Mouse (Mus musculus) splenic B cell, adult 2 months (primary cell): ENCODE results near the gene Parvb.

Experiments
- DNase-seq: peaks from one replicate; pipeline ENCODE4 v3.0.0-alpha.2; 2011; ENCODE audit warnings: low read depth, low spot score
- H3K27me3 ChIP-seq: 2 replicates; pipeline ENCODE4 v1.6.1; 2012; ENCODE audit warnings: mild to moderate bottlenecking, low read length, moderate library complexity, mixed read lengths; ENCODE audit not compliant: control insufficient read depth, poor library complexity, insufficient read depth, severe bottlenecking
- H3K36me3 ChIP-seq: 2 replicates; pipeline ENCODE4 v1.6.1; 2012; ENCODE audit warnings: mild to moderate bottlenecking, low read length, moderate library complexity, mixed read lengths; ENCODE audit not compliant: control insufficient read depth, poor library complexity, insufficient read depth, severe bottlenecking

The Parvb gene

DNA sequence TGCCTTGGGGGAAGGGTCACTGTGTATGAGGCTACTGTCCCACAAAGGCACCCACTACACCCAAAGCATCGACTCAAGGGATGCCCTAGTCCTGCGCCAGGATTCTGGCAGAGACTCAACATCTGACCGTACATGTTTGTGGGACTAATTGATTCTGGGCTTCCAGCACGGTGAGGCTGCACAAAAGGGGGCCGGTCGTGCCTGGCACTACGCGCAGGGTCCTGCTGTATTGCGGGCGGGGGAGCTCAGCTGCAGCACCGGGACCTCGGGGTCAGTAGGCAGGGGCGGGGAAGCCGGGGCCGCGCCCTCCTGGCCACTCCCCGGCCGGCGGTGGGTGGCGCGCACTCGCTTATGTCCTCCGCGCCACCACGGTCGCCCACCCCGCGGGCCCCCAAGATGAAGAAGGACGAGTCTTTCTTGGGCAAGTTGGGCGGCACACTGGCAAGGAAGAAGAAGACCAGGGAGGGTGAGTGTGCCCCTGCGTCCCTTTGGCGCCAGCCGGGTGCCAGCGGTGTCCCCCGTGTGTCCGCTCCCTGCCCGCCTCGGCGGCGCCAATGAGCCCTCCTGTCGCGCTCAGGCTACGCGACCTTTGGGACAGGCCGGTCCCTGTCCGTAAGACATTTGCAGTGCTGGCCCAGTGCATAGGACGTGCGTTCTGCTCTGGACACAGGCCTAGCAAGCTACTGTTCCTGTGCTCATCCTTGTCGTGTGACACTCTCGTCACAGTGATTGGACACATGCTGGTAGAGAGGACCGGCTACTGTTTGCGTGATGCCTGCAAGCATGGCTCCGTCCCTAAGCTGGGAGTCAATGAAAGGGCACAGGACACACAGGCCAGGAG lies at the start of gene Parvb:
Gene Parvb, plus strand, starts transcription at position 323 of the 841 bp plus-strand sequence.
- no peak for DNase-seq
- Histone ChIP-seq H3K27me3 (peaks cover 1% of the 10 kb centered on the region; the same call in 1 of the 2 replicates), H3K36me3 (no peaks in the 10 kb centered on the region)

DNA sequence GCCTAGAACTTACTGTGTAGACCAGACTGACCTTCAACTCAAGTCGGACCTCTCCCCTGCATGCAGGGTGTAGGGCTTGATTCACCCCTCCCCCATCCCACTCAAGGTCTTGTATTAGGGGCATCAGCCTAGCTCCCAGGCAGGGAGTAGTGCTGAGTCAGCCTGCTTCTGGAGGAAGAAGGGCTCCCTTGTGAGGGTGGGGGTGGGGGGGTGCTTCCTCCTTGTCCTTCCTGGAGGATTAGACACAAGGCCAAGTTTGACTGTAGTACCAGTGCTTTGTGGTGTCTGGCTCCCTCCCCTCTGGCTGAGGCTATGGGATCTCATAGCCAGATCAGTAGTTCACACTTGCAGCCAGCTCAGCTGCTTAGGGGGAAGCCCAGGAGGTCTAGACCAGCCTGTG lies 47.9 kb upstream of the Parvb start:
- Histone ChIP-seq H3K36me3 (no peaks in the 10 kb centered on the region), H3K27me3 (no peaks in the 10 kb centered on the region)
- no peak for DNase-seq

DNA sequence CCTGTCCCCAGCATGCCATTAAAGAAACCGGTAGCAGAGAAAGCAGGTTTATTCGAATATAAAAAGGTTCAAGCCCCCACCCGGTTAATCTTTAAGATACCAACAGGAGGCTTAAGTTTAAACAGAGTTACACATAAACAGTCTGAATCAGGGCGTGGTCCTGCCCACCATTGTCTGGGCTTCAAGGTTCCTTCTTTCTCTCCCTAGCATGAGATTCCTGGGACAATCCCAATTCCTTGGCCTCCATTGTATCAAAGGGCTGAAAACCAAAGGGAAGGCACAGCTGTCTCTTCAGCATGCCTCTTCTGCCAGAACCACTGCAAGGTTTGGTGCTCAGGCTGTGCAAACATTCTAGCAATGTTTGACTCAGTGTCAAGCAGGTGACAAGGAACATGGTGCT lies 45.6 kb upstream of the Parvb start:
- no peak for DNase-seq
- Histone ChIP-seq H3K36me3 (no peaks in the 10 kb centered on the region), H3K27me3 (no peaks in the 10 kb centered on the region)

DNA sequence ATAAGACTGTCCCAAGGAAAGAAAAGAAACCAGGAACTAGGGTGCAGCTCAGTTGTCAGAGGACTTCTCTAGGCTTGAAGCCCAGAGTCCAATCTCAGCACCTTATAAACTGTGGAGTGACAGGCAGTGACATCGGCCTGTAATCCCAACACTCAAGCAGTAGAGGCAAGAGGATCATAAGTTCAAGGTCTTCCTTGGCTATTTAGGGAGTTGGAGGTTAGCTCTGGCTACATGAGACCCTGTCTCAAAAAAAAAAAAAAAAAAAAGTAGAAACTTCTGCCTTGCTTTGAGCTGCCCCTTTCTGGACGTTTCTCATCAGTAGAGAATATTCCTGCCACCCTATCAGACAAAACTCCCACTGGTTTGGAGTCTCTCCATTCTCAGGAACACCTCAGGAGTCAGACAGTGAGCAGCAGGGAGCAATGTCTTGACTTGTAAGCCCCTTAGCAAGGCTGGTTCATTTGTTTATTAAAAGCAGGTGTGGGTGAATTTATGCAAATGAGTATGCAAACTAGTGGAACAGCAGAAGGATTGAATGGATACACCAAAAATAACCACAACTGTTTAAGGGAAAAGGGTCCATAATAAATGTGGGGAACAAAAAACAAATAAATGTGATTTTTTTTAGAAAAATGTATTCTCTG lies 42.8 kb upstream of the Parvb start:
- Histone ChIP-seq H3K27me3 (no peaks in the 10 kb centered on the region), H3K36me3 (no peaks in the 10 kb centered on the region)
- no peak for DNase-seq

DNA sequence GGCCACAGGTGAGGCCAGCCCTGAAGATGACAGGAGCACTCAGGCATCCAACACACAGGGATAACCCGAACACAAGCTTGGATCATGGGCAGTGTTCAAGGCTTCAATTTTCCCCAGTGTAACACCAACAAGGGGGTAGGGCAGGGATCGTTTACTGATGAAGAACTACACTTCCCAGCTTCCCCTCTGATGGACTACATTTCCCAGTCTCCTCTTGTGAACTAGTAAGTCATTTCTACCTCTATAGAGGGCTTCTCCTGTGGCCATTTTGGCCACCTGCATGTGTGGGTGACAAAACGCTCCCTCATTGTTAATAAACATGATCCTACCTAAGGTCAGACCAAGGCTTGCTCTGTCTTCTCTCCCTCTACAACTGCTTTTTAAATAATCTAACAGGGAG lies 42.0 kb upstream of the Parvb start:
- DNase-seq: peak; percentile 36
- H3K36me3 ChIP-seq: no peaks in the 10 kb centered on the region
- no peaks in the 10 kb centered on the region for H3K27me3 ChIP-seq

DNA sequence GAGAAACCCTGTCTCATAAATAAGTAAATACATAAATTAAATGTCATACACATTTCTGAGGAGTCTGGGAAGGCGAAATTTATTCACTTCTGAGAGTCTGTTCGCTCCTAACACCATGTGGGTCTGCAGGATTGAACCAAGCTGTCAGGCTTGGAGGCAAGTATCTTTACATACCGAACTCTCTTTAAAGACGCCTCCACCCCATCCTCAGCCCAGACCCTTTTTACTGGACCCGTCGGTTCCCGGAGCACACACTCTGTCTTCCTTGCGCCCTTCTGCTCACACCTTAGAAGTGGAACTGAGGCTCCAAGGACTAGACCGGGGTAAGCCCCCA lies 40.2 kb upstream of the Parvb start:
- Histone ChIP-seq H3K36me3 (no peaks in the 10 kb centered on the region), H3K27me3 (no peaks in the 10 kb centered on the region)
- no peak for DNase-seq

DNA sequence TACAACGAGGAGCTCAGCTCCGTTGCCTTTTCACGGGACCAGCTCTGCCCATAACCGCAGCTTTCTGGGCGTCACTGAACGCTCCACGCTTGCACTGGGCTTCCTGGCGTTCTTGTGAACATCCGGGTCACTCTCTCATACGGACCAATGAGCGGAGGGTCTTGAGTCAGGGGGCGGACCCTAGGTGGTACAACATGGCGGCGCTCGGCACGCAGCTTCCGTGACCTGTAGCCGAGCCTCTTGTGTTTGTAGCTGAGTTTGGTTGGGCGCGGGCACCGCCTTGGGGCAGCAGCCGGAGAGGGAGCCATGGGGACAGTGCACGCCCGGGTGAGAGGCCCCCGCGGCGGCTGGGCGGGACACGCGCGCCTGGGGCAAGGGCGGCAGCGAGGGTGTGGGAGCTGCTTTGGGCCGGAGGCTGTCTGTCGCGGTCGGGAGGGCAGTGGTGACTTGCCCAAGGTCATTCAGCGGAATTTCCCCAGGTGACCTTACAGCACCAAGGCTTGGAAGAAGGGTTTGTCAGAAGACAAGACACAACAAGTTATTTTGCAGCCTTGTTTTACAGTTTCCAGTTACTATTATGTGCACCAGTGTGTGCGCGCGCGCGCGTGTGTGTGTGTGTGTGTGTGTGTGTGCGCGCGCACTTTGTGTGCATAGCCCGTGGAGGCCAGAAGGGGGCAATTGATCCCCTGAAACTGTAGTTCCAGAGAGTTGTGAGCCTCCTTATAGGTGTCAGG lies 39.6 kb upstream of the Parvb start, which contains the start of gene Samm50:
Gene Samm50, plus strand, starts transcription at position 184 of the 734 bp plus-strand sequence.
- peaks cover 2% of the 10 kb centered on the region for H3K36me3 ChIP-seq
- peak; percentile 95 for DNase-seq
- H3K27me3 ChIP-seq: no peaks in the 10 kb centered on the region

DNA sequence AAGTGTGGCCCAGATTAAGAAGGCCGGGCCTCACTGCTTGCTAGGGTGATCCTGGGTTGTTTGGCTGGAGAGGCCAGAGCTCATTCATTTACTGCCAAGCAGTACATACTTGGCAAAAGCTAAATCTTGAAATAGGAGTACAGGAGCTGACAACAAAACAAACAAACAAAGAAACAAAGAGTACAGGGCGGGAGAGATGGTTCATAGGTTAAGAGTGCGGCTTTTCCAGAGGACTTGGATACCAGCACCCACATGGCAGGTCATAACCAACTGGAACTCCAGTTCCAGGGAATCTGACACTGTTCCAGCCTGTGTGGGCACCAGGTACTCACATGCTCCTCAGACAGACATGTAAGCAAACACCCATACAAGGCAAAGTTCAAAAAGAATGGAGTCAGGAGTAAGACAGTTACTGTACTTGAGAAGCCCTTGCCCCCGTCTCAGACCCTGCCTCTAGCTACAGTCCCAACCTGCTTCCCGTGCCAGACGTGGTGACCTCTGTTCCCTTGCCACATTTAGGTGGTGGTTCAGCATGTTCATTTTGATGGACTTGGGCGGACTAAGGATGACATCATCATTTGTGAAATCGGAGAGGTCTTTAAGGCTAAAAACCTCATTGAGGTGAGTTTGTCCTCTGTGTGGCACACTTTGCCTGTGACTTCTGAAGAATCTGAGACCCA lies 35.2 kb upstream of the Parvb start:
- no peak for DNase-seq
- Histone ChIP-seq H3K27me3 (no peaks in the 10 kb centered on the region), H3K36me3 (peaks cover 7% of the 10 kb centered on the region)

DNA sequence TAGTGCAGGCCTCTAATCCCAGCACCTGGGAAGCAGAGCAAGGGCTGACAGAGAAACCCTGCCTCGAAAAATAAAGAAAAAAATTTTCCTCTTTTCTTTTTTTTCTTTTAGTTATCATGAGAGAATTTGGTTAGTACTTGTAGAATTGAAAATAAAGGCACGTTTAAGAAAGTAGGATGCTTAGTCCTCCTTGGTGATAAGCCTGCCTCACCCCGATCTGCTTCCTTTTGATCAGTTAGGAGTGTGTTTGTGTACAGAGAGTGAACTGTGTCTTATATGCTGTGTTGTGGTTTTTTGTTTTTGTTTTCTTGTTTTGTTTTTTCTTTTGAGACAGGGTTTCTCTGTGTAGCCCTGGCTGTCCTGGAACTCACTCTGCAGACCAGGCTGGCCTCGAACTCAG lies 24.5 kb upstream of the Parvb start:
- no peaks in the 10 kb centered on the region for H3K27me3 ChIP-seq
- H3K36me3 ChIP-seq: peaks cover 4% of the 10 kb centered on the region
- DNase-seq: no peak

DNA sequence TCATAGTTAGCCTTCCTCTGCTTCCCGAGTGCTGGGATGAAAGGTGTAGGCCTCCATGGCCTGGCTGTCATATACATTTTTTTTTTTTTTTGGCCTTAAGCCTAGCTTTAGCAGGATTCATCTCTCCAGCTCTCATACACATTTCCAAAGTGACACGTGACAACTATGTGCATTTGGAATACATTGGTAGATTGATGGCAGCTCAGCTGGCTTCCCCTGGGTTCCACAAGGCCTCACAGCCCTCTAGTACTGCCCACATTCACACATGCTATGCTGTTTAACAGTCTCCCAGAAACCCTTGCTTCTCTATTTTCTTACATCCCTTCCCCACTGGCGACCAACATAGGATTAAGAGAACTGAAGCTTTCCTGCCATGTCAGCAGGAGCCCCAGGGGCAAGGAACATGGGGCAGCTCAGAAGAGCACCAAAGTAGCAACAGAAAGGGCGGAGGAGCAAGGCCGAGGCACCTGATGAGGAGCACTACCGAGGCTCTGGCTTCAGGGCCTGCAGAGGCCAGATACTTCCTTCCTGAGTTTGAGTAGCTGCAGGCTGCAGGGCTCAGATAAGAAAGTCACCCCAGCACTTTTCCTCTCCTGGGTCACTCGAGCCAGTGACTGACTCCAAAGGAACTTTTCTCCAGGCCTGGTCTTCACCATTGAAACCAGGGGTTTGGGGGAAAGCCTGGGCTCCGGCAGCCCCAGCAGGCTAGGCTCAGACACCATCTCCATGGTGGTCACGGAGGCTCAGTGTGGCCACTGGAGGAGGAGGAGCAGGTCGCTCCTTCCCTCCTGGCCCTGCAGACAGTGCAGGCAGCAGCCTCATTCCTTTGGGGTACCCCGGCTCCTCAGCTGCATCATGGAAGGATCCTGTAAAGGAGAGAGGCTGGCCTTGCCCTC lies 22.1 kb upstream of the Parvb start:
- DNase-seq: no peak
- no peaks in the 10 kb centered on the region for H3K27me3 ChIP-seq
- peaks cover 4% of the 10 kb centered on the region for H3K36me3 ChIP-seq

DNA sequence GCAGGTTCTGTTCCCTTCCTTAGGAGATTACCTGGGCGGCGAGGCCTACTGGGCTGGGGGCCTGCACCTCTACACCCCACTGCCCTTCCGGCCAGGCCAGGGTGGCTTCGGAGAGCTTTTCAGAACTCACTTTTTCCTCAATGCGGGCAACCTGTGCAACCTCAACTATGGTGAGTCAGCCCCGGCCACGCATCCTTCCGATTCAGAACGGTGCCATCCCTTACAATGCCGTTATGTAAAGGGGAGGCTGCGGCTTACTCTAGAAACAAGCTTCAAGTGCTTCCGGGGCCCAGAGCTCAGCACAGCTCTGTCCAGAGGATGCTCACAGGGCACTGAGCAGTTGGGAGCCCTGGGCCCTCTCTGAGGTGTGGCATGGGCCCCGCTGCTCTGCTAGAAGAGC lies 21.4 kb upstream of the Parvb start:
- DNase-seq: no peak
- peaks cover 2% of the 10 kb centered on the region; the same call in 1 of the 2 replicates for H3K36me3 ChIP-seq
- no peaks in the 10 kb centered on the region for H3K27me3 ChIP-seq

DNA sequence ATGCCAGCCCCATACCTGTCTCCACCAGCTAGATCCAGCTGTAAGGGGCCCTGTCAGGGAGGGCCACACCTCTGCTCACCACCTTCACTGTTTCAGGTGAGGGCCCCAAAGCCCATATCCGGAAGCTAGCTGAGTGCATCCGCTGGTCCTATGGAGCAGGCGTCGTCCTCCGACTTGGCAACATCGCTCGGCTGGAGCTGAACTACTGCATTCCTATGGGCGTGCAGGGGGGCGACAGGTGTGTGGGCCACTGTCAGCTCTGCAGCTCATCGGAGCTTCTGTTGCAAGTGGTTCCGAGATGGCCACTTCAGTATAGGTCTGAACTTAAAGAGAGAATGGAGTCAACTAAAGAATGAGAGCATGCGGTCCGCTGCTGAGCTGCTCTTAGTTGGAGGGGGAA lies 20.9 kb upstream of the Parvb start:
- Histone ChIP-seq H3K36me3 (peaks cover 2% of the 10 kb centered on the region; the same call in 1 of the 2 replicates), H3K27me3 (no peaks in the 10 kb centered on the region)
- no peak for DNase-seq

DNA sequence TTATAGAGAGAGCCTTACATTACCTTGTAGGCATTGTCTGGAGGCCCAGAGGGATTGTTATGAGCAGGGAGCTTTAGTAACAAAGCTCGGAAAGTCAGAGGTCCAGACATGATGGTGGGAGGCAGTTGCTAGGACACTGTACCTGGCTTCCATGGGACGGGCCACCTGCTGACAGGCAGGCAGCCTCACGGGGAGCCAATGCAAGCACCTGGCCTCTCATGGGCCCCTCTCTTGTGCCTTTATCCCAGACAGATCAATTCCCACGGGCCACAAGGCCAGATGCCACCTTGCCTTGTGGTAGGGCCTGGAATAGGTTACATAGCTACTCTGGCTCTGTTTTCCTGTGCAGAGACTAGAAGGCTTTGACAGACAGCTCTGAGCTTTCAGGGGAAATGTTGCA lies 20.3 kb upstream of the Parvb start:
- Histone ChIP-seq H3K27me3 (no peaks in the 10 kb centered on the region), H3K36me3 (peaks cover 2% of the 10 kb centered on the region; the same call in 1 of the 2 replicates)
- no peak for DNase-seq
